Mouse (Mus musculus): ENCODE results near the gene Cep89.

The Cep89 gene

DNA sequence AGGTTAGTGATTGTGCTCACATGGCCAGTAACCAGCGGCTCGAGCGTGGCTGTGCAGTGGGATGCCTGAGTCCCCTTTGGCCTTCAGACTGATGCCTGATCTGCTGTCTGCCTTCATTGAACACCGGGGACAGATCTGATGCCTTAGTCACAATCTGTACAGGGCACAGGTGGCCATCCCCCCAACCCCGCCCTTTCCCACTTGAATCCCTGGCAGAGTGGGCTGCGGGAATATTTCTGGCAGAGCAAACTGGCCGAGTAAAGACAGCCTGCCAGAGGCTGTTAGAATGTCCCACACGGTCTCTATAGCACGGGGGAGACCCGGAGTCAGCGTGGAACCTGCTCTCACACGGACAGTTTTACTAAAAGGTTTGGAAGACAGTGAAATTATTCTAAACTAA lies 39.2 kb upstream of the Cep89 start:
- Histone ChIP-seq H3K9me3 (ENCODE audit: low read length) (no peaks in the 10 kb centered on the region), H3K4me3 (replicated peaks; ENCODE audit: low read length) (no peak overlapping the region), H3K27me3 (ENCODE audit: insufficient read depth, low read length) (no peaks in the 10 kb centered on the region), H3K4me1 (replicated peaks; ENCODE audit: low read depth, low read length) (peaks cover 66% of the 10 kb centered on the region), H3K36me3 (ENCODE audit: insufficient read depth, low read length) (peaks cover 5% of the 10 kb centered on the region; the same call in 1 of the 2 replicates)
- TF ChIP-seq NANOG (IDR thresholded peaks at IDR 0.05; ENCODE audit: borderline replicate concordance, low read length): no peak
- no peak for TF ChIP-seq POU5F1 (IDR thresholded peaks at IDR 0.05; ENCODE audit: borderline replicate concordance, low read length)
- no peak for TF ChIP-seq CTCF (conservative IDR thresholded peaks at IDR 0.05; ENCODE audit: low read length)

DNA sequence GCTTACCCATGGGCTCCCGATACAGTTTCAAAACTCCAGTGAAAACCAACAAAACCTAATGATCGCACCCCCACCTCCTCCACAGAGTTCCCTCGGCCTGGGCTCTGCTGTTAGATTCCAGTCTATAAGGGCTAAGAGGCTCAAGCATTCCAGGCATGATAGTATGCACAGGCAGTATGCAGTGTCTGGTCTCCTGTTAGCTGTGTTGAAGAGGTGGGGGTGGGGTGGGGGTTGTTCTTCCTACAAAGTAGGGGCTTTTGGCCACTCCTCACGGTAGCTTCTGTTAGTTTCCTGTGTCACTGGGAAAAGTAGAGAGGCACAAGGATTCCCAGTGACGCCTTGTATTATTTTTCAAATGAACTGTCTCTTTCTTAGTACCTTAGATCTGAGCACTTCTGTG lies 34.6 kb upstream of the Cep89 start:
- Histone ChIP-seq H3K27me3 (ENCODE audit: insufficient read depth, low read length) (no peaks in the 10 kb centered on the region), H3K4me3 (replicated peaks; ENCODE audit: low read length) (no peak overlapping the region), H3K36me3 (ENCODE audit: insufficient read depth, low read length) (peaks cover 3% of the 10 kb centered on the region; the same call in 1 of the 2 replicates), H3K9me3 (ENCODE audit: low read length) (no peaks in the 10 kb centered on the region), H3K4me1 (replicated peaks; ENCODE audit: low read depth, low read length) (peaks cover 55% of the 10 kb centered on the region)
- TF ChIP-seq CTCF (conservative IDR thresholded peaks at IDR 0.05; ENCODE audit: low read length) (no peak), NANOG (IDR thresholded peaks at IDR 0.05; ENCODE audit: borderline replicate concordance, low read length) (no peak), POU5F1 (IDR thresholded peaks at IDR 0.05; ENCODE audit: borderline replicate concordance, low read length) (no peak)

DNA sequence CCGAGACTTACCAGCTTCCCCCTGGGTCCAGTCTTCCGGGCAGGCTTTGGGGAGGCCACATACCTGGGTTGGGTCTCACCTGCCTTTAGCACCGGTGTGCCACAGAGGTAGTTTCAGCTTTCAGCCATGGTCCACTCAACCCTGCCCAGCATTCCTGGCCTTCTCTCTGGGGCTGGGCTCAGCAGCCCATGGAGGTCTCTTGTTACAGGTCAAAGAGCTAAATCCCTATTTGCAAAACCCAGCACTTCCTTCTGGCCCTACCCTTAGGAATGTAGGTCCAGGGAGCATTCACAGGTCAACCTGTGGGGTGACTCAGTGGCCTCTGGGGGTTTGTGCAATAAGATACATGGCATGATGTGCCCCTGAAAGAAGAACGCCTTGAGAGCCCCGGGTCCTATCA lies 34.0 kb upstream of the Cep89 start:
- H3K27me3 ChIP-seq (ENCODE audit: insufficient read depth, low read length): no peaks in the 10 kb centered on the region
- no peak for TF ChIP-seq POU5F1 (IDR thresholded peaks at IDR 0.05; ENCODE audit: borderline replicate concordance, low read length)
- no peak overlapping the region for H3K4me3 ChIP-seq (replicated peaks; ENCODE audit: low read length)
- H3K36me3 ChIP-seq (ENCODE audit: insufficient read depth, low read length): peaks cover 3% of the 10 kb centered on the region; the same call in 1 of the 2 replicates
- no peaks in the 10 kb centered on the region for H3K9me3 ChIP-seq (ENCODE audit: low read length)
- peaks cover 52% of the 10 kb centered on the region for H3K4me1 ChIP-seq (replicated peaks; ENCODE audit: low read depth, low read length)

DNA sequence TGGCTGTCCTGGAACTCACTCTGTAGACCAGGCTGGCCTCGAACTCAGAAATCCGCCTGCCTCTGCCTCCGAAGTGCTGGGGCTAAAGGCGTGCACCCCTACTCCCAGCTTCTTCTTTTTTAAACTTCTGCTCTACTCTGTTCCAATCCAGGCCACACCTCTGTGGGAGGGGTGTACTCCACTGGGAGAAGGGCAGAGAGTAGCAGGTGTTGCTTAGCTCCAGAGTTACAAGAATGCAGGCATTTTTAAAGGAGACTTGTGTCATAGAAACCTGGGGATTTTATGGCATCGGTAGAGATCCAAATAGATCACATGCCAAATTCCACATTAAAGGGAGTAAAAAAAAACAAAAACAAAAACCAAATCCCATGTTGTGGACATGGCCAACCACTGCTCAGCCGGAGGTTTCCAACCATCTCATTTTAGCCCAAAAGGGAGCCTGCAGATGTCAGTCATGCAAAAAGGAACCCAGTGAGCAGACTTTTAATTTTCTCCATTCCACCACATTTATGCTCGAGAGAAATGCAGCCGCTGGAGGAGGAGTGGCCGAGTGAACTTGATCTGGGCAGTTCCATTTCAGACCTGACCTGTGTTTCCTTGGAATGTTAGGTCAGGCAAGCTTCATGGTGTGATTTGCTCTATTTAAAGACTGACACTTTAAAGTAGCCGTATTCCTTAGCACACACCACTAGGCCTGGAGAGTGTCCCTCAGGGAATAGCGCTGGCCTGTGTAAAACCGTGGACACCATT lies 31.5 kb upstream of the Cep89 start:
- Histone ChIP-seq H3K9me3 (ENCODE audit: low read length) (no peaks in the 10 kb centered on the region), H3K36me3 (ENCODE audit: insufficient read depth, low read length) (peaks cover 3% of the 10 kb centered on the region; the same call in 1 of the 2 replicates), H3K27me3 (ENCODE audit: insufficient read depth, low read length) (no peaks in the 10 kb centered on the region), H3K4me1 (replicated peaks; ENCODE audit: low read depth, low read length) (peaks cover 40% of the 10 kb centered on the region), H3K4me3 (replicated peaks; ENCODE audit: low read length) (no peak overlapping the region)
- TF ChIP-seq CTCF (conservative IDR thresholded peaks at IDR 0.05; ENCODE audit: low read length): no peak
- TF ChIP-seq NANOG (IDR thresholded peaks at IDR 0.05; ENCODE audit: borderline replicate concordance, low read length): no peak
- TF ChIP-seq POU5F1 (IDR thresholded peaks at IDR 0.05; ENCODE audit: borderline replicate concordance, low read length): no peak

DNA sequence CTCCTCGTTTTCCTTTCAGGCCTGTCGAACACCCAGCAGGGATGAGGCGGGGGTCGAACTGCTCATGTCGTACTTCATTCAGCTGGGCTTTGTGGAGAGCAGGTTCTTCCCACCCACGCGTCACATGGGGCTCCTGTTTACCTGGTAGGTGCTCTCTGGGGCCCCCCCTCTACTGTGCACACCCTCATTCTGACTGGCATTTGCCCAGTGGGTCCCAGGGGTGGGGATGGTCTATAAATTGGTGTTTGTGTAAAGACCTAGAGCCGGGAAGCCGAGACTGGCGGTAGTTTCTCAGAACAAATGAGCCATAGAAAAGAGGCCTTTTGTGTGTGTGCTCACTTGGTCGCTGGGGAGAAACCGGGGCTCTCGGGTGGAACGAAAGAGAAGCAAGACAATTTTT lies 25.7 kb upstream of the Cep89 start:
- Histone ChIP-seq H3K9me3 (ENCODE audit: low read length) (no peaks in the 10 kb centered on the region), H3K27me3 (ENCODE audit: insufficient read depth, low read length) (0 out of 2 replicates have a peak, but pooled peaks cover 3% of the 10 kb centered on the region), H3K4me3 (replicated peaks; ENCODE audit: low read length) (0 out of 2 replicates have a peak overlapping the region, but pooled peaks have one; percentile 13), H3K36me3 (ENCODE audit: insufficient read depth, low read length) (peaks cover 21% of the 10 kb centered on the region; the same call in 1 of the 2 replicates), H3K4me1 (replicated peaks; ENCODE audit: low read depth, low read length) (peaks cover 48% of the 10 kb centered on the region)
- TF ChIP-seq NANOG (IDR thresholded peaks at IDR 0.05; ENCODE audit: borderline replicate concordance, low read length) (no peak), CTCF (conservative IDR thresholded peaks at IDR 0.05; ENCODE audit: low read length) (no peak), POU5F1 (IDR thresholded peaks at IDR 0.05; ENCODE audit: borderline replicate concordance, low read length) (no peak)

DNA sequence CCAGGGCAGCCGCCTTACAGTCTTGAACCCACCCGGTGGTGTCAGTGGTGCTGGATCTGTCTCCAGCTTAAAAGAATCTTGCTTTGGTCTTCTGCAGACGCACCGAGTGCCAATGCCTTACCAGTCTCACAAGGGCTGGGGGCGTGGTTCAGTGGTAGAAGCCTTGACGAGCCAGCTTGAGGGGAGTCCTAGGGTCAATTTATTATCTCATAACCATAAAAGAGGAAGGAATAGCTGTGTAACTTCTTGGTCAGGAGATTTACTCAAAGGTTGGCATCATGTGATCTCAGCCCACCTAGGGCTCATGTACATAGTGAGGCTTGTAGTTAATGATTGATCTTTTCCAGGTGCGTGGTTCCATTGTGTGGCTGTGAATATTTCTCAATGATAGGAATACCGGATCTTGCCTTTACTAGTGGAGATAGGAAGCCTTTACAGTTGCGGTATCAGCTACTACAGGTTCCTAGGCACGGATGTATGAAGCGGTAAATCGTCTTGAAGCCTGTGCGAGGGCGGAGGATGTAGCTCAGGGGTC lies 24.3 kb upstream of the Cep89 start:
- no peak for TF ChIP-seq NANOG (IDR thresholded peaks at IDR 0.05; ENCODE audit: borderline replicate concordance, low read length)
- TF ChIP-seq POU5F1 (IDR thresholded peaks at IDR 0.05; ENCODE audit: borderline replicate concordance, low read length): no peak
- no peak for TF ChIP-seq CTCF (conservative IDR thresholded peaks at IDR 0.05; ENCODE audit: low read length)
- Histone ChIP-seq H3K27me3 (ENCODE audit: insufficient read depth, low read length) (0 out of 2 replicates have a peak, but pooled peaks cover 3% of the 10 kb centered on the region), H3K4me3 (replicated peaks; ENCODE audit: low read length) (peak overlapping the region; percentile 39; the same call in 1 of the 2 replicates), H3K36me3 (ENCODE audit: insufficient read depth, low read length) (peaks cover 31% of the 10 kb centered on the region), H3K4me1 (replicated peaks; ENCODE audit: low read depth, low read length) (peaks cover 49% of the 10 kb centered on the region), H3K9me3 (ENCODE audit: low read length) (no peaks in the 10 kb centered on the region)

DNA sequence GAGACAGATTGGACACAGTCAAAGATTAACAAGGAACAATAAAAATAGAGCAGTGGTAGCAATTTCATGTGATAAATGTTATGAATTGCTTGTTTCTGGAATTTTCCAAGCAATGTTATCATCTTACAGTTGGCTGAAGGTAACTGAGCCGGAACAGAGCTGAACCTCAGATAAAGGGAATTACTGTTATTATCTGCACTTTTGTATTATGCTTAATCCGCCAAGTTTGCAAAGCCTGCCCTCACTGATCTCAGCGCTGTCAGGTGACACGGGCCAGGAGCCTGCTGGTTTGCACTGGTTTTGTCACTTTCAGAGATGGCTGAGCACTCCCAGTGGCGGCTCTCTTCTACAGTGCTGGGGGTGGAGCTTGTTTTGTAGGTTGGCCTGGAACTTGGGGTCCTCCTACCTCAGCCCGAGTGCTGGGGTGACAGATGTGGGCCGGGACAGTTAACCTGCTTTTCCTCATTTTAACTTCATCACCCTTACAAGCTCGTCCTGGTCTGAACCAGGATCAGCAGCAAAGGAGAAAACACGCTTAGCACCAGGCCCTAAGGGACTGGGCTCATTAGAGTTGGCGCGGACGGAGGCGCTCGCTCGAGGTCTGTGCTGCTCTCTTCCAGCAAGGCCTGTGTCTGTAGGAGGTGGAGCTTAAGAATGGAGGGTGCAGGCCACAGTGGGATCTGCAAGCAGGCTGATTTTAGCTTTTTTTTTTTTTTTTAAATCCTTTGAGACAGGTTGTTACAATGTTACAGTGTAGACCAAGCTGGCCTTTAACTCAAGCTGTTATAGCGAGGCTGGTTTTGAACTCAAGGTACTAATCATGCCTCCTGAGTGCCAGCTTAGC lies 23.5 kb upstream of the Cep89 start:
- TF ChIP-seq CTCF (conservative IDR thresholded peaks at IDR 0.05; ENCODE audit: low read length): no peak
- no peak for TF ChIP-seq NANOG (IDR thresholded peaks at IDR 0.05; ENCODE audit: borderline replicate concordance, low read length)
- no peak for TF ChIP-seq POU5F1 (IDR thresholded peaks at IDR 0.05; ENCODE audit: borderline replicate concordance, low read length)
- 0 out of 2 replicates have a peak, but pooled peaks cover 3% of the 10 kb centered on the region for H3K27me3 ChIP-seq (ENCODE audit: insufficient read depth, low read length)
- H3K4me1 ChIP-seq (replicated peaks; ENCODE audit: low read depth, low read length): peaks cover 49% of the 10 kb centered on the region
- peak overlapping the region; percentile 35 for H3K4me3 ChIP-seq (replicated peaks; ENCODE audit: low read length)
- H3K9me3 ChIP-seq (ENCODE audit: low read length): no peaks in the 10 kb centered on the region
- peaks cover 31% of the 10 kb centered on the region for H3K36me3 ChIP-seq (ENCODE audit: insufficient read depth, low read length)

DNA sequence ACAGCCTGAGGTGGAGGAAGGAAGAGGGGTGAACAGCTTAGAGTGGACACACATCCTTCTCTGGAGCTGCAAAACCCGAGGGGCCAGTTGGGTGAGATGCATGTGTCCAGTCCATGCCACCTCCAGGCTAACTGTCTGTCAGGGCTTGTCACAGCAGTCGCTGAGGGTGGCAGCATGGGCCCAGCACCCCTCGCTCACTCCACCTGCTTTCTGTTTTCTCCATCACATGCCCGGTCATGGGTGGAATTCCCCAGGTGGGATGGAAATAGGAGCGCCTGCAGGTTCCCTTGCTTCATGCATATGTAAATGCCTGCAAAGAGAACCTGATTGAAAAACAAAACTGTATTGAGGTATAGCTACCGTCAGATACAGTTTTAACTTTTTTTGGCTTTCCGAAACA lies 22.6 kb upstream of the Cep89 start:
- TF ChIP-seq CTCF (conservative IDR thresholded peaks at IDR 0.05; ENCODE audit: low read length): no peak
- TF ChIP-seq NANOG (IDR thresholded peaks at IDR 0.05; ENCODE audit: borderline replicate concordance, low read length): no peak
- TF ChIP-seq POU5F1 (IDR thresholded peaks at IDR 0.05; ENCODE audit: borderline replicate concordance, low read length): no peak
- peaks cover 56% of the 10 kb centered on the region for H3K4me1 ChIP-seq (replicated peaks; ENCODE audit: low read depth, low read length)
- H3K4me3 ChIP-seq (replicated peaks; ENCODE audit: low read length): no peak overlapping the region
- H3K36me3 ChIP-seq (ENCODE audit: insufficient read depth, low read length): peaks cover 31% of the 10 kb centered on the region
- 0 out of 2 replicates have a peak, but pooled peaks cover 3% of the 10 kb centered on the region for H3K27me3 ChIP-seq (ENCODE audit: insufficient read depth, low read length)
- no peaks in the 10 kb centered on the region for H3K9me3 ChIP-seq (ENCODE audit: low read length)

All from E14TG2a.4 (cell line).